Mouse (Mus musculus): ENCODE measurements around the gene Phf19.

The Phf19 gene

GRCm38 (mm10) chr2:34896821-34897460, 16.9 kb downstream of the Phf19 start:
- no peak for DNase-seq (ENCODE audit: low spot score)

GRCm38 (mm10) chr2:34895503-34896113, 18.2 kb downstream of the Phf19 start:
- no peak for DNase-seq (ENCODE audit: low spot score)

- no peak for DNase-seq (ENCODE audit: low spot score)
These were observed 19.9 kb downstream of the Phf19 start for GRCm38 (mm10) chr2:34893950-34894349.

GRCm38 (mm10) chr2:34884186-34884585, 29.6 kb downstream of the Phf19 start:
- no peak for DNase-seq (ENCODE audit: low spot score)

- no peak for DNase-seq (ENCODE audit: low spot score)
These were observed 30.6 kb downstream of the Phf19 start for GRCm38 (mm10) chr2:34883190-34883589.

GRCm38 (mm10) chr2:34882757-34883156, 31.1 kb downstream of the Phf19 start:
- DNase-seq (ENCODE audit: low spot score): no peak

GRCm38 (mm10) chr2:34880054-34880453, 33.8 kb downstream of the Phf19 start:
- DNase-seq (ENCODE audit: low spot score): no peak

GRCm38 (mm10) chr2:34874816-34875345, 38.9 kb downstream of the Phf19 start, which contains the start of gene Psmd5:
TSS of gene Psmd5 (minus strand) at chr2:34874968.
- DNase-seq (ENCODE audit: low spot score): no peak

GRCm38 (mm10) chr2:34874271-34874670, 39.6 kb downstream of the Phf19 start, which contains the start of gene Cutal:
TSS of gene Cutal (plus strand) at chr2:34874396.
- DNase-seq (ENCODE audit: low spot score): no peak

GRCm38 (mm10) chr2:34870520-34871474, 43.0 kb downstream of the Phf19 start:
- peak; percentile 100 for DNase-seq (ENCODE audit: low spot score)

GRCm38 (mm10) chr2:34869680-34870079, 44.1 kb downstream of the Phf19 start:
- DNase-seq (ENCODE audit: low spot score): peak; percentile 55

GRCm38 (mm10) chr2:34857728-34858127, 56.1 kb downstream of the Phf19 start:
- no peak for DNase-seq (ENCODE audit: low spot score)

GRCm38 (mm10) chr2:34855265-34855664, 58.6 kb downstream of the Phf19 start:
- DNase-seq (ENCODE audit: low spot score): no peak

- no peak for DNase-seq (ENCODE audit: low spot score)
These were observed 66.1 kb downstream of the Phf19 start for GRCm38 (mm10) chr2:34847702-34848101.
